Mouse (Mus musculus) left cerebral cortex, adult 8-10 months (tissue): ENCODE results near the gene Bbs12. TPM values are rescaled to one million over a fixed set of nuclear protein-coding genes. Genes with fewer than 3 reads are reported as not detected.

Experiments used
- total RNA-seq, 4 experiments: library from RNA; stranded (reverse); gene quantifications; 2 replicates each; pipeline ENCODE4 v1.2.4; 2022

Gene Bbs12
- total RNA-seq, 4 experiments from 2014 or later = 4.1 to 5.2 (median 4.4) TPM

Other genes starting within 250 kb of the Bbs12 start
- gene Adad1, start 249.0 kb upstream of the Bbs12 start, total RNA-seq = not detected
- gene Il2, start 186.6 kb upstream of the Bbs12 start, total RNA-seq = not detected
- gene Il21, start 79.9 kb upstream of the Bbs12 start, total RNA-seq = under 1 TPM in 3 of 4 experiments, not detected in 1; 0.11 to 0.54 (median 0.12) TPM
- gene Cetn4, start 154 bp downstream of the Bbs12 start, total RNA-seq = 10 to 100 TPM; 12.1 to 12.7 (median 12.4) TPM
- 1 to 10 TPM; 5.5 to 8.1 (median 6.7) TPM for gene Fgf2, start 35.8 kb downstream of the Bbs12 start, total RNA-seq
- 10 to 100 TPM; 23.0 to 30.8 (median 28.4) TPM for gene Spata5, start 107.3 kb downstream of the Bbs12 start, total RNA-seq
- gene Nudt6, start 107.7 kb downstream of the Bbs12 start, total RNA-seq = 1 to 10 TPM; 5.7 to 7.7 (median 6.7) TPM